8 mouse cellular contexts compared by ENCODE assay signal in the genomic region with DNA sequence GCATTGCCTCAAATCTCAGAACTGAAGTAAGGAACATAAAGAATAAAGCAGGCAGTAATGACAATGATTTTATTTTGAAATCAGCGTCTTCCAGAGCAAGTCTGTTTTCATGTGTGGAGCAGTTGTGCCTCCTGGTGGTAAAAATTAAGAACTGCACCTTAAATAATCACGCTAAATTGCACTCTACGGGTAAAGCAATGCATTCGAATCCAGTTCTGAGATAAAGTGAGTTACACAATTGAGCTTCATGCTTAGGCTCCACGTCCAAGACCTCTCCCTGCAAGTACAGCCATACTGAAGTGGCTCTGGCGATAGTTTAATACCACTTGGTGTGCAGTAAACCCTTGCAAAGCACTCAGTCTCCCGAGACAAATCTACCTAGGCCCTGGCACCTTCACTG.
DNase-seq lines count a peak whose midpoint lies in the region; ATAC-seq and TF ChIP-seq lines count a peak whose summit lies in the region.

No protein-coding gene starts in this region.

- TF ChIP-seq POLR2A in heart, adult 2 months (IDR thresholded peaks at IDR 0.05; ENCODE audit: insufficient read depth, low read depth, low read length), result 0 out of 2 replicates have a peak, but pooled peaks have one; percentile 18

- no peaks in the 10 kb centered on the region for H3K9me3 ChIP-seq in heart, embryonic 12.5 days (replicated peaks)

- H3K4me1 ChIP-seq in heart, adult 2 months (ENCODE audit: control insufficient read depth, insufficient read depth, low read length), result peaks cover 2% of the 10 kb centered on the region
- H3K4me1 ChIP-seq in heart, embryonic 12.5 days (replicated peaks), result peaks cover 25% of the 10 kb centered on the region

- TF ChIP-seq CTCF in heart, adult 2 months (IDR thresholded peaks at IDR 0.05), result peak; percentile 92

- no peaks in the 10 kb centered on the region for H3K36me3 ChIP-seq in heart, adult 2 months (ENCODE audit: control insufficient read depth, insufficient read depth, low read length)
- peaks cover 16% of the 10 kb centered on the region for H3K36me3 ChIP-seq in heart, embryonic 12.5 days

- H3K4me2 ChIP-seq in heart, embryonic 12.5 days, result no peak overlapping the region

- no peak for TF ChIP-seq EP300 in heart, adult 2 months (IDR thresholded peaks at IDR 0.05; ENCODE audit: insufficient read depth, low read depth, low read length)

- H3K27me3 ChIP-seq in heart, adult 2 months (ENCODE audit: control insufficient read depth, insufficient read depth, low read length), result no peaks in the 10 kb centered on the region
- no peaks in the 10 kb centered on the region for H3K27me3 ChIP-seq in heart, embryonic 12.5 days (replicated peaks)

- no peaks in the 10 kb centered on the region for H3K79me2 ChIP-seq in heart, adult 2 months (replicated peaks; ENCODE audit: control insufficient read depth, insufficient read depth, low read length)

- intact Hi-C loops in heart, adult 2 months (cut with DNase I), result loop anchor here (1.0 to 5.0 kb wide), 4 partner anchors 78 to 408 kb away; no protein-coding TSS in a partner anchor

- no peak overlapping the region for H3K27ac ChIP-seq in heart, adult 2 months
- H3K27ac ChIP-seq in heart, embryonic 12.5 days (ENCODE audit: poor library complexity, severe bottlenecking), result no peak overlapping the region

- no peak overlapping the region for H3K4me3 ChIP-seq in heart, adult 2 months
- H3K4me3 ChIP-seq in heart, embryonic 12.5 days, result no peak overlapping the region

- DNase-seq in heart, adult 2 months, result no peak
- peak; percentile 66 to 70 for DNase-seq in right cerebral cortex, adult 2 months (ENCODE audit: low spot score in 2 of 2)
- no peak for DNase-seq in right cerebral cortex, postnatal 14 days
- peak; percentile 22 for DNase-seq in c-Kit-positive CD71-positive TER-119-negative erythroid progenitor cells, embryonic 14.5 days (ENCODE audit: low read depth)
- DNase-seq in kidney, postnatal 14 days, result peak; percentile 57
- DNase-seq in gastrocnemius, adult 8-10 months (ENCODE audit: low spot score in 2 of 2), result no peak

- ATAC-seq in heart, embryonic 12.5 days (ENCODE audit: insufficient number of reproducible peaks, low FRiP score), result no peak
- peak; percentile 35; the same call in 1 of the 2 replicates for ATAC-seq in megakaryocyte-erythroid progenitor cell, adult 5-6 weeks (replicated peaks; ENCODE audit: low FRiP score, low TSS enrichment, poor library complexity, severe bottlenecking)

- 19% methylated on average over 7 of the region's 7 CpGs for WGBS in heart, adult 2 months
- WGBS in heart, embryonic 12.5 days, result 25% methylated on average over 7 of the region's 7 CpGs

- no peak overlapping the region for H3K9ac ChIP-seq in heart, adult 2 months (ENCODE audit: low read depth, low read length)
- no peak overlapping the region for H3K9ac ChIP-seq in heart, embryonic 12.5 days

Comparison
In these comparisons a context has a peak if more than half of its experiments do, and no peak if none do; other contexts are left out.
1. DNase-seq: peak in right cerebral cortex, adult 2 months (2 of 2), c-Kit-positive CD71-positive TER-119-negative erythroid progenitor cells, embryonic 14.5 days (single experiment) and kidney, postnatal 14 days (single experiment); none in heart, adult 2 months (0 of 2), right cerebral cortex, postnatal 14 days (single experiment) and gastrocnemius, adult 8-10 months (0 of 2).